Mouse (Mus musculus): Measurements from ENCODE around the gene Sec22c. TPM values are rescaled to one million over a fixed set of nuclear protein-coding genes. Genes with fewer than 3 reads are reported as not detected.

The Sec22c gene
- polyA plus RNA-seq, 1 experiment from 2014 or later = 5.4 TPM

DNA sequence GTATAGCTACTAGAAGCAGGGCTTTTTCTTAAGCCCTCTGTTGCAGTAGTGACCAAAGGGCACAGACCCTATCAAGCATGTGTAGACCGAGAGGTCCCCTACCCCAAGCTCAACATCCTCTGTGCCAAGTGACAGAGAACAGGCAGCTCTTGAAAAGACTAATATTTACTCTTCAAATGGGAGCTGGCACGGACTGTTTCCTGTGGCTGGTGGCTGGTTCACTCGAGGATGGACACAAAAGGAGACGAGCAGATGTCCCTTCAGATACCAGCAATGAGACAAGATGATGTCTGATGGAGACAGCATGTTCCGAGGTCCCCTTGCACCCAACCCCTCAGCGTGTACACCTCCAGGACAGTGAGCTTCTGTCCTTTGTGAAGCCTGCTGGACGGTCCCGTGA lies 27.8 kb downstream of the Sec22c start:
- Histone ChIP-seq H3K4me3 (ENCODE audit: low read length) (no peak overlapping the region), H3K4me1 (ENCODE audit: control insufficient read depth, insufficient read depth, low read length) (peaks cover 2% of the 10 kb centered on the region), H3K4me2 (ENCODE audit: low read depth, low read length) (no peak overlapping the region), H3K9me3 (replicated peaks; ENCODE audit: control insufficient read depth, low read length) (no peaks in the 10 kb centered on the region), H3K27ac (ENCODE audit: low read length) (no peak overlapping the region), H3K9ac (ENCODE audit: low read length) (no peak overlapping the region), H3K27me3 (ENCODE audit: control insufficient read depth, insufficient read depth, low read length) (no peaks in the 10 kb centered on the region), H3K36me3 (ENCODE audit: control insufficient read depth, insufficient read depth) (no peaks in the 10 kb centered on the region)
- 53% methylated on average over 8 of the region's 8 CpGs for WGBS
- ATAC-seq (replicated peaks; ENCODE audit: extremely low read depth, insufficient read depth, low FRiP score) = no peak

DNA sequence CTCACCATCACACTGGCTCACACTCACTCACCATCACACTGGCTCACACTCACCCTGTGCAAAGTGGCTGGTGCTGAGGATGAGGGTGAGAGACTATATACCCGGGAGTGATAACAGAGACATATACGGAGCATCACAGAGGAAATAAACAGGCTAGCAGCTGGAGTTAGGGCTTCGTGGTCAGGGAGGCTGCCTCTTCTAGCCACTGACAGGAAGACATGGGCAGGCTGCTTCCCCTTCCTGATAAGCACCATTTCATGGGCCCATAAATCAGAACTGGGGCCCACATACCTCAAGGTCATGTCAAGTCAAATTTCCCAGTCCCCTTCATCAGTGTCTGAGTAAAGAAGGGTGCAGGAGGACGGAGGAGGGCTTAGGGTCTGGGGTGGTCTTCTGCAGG lies 28.2 kb downstream of the Sec22c start:
- H3K27me3 ChIP-seq (ENCODE audit: control insufficient read depth, insufficient read depth, low read length) = no peaks in the 10 kb centered on the region
- peaks cover 6% of the 10 kb centered on the region for H3K4me1 ChIP-seq (ENCODE audit: control insufficient read depth, insufficient read depth, low read length)
- H3K4me2 ChIP-seq (ENCODE audit: low read depth, low read length) = no peak overlapping the region
- H3K9ac ChIP-seq (ENCODE audit: low read length) = no peak overlapping the region
- no peaks in the 10 kb centered on the region for H3K9me3 ChIP-seq (replicated peaks; ENCODE audit: control insufficient read depth, low read length)
- WGBS = 58% methylated on average over 4 of the region's 4 CpGs
- no peak overlapping the region for H3K4me3 ChIP-seq (ENCODE audit: low read length)
- ATAC-seq (replicated peaks; ENCODE audit: extremely low read depth, insufficient read depth, low FRiP score) = no peak
- no peak overlapping the region for H3K27ac ChIP-seq (ENCODE audit: low read length)
- no peaks in the 10 kb centered on the region for H3K36me3 ChIP-seq (ENCODE audit: control insufficient read depth, insufficient read depth)

GRCm38 (mm10) chr9:121675556-121675955 lies 29.7 kb downstream of the Sec22c start:
- no peak for ATAC-seq (replicated peaks; ENCODE audit: extremely low read depth, insufficient read depth, low FRiP score)
- H3K4me3 ChIP-seq (ENCODE audit: low read length) = no peak overlapping the region

DNA sequence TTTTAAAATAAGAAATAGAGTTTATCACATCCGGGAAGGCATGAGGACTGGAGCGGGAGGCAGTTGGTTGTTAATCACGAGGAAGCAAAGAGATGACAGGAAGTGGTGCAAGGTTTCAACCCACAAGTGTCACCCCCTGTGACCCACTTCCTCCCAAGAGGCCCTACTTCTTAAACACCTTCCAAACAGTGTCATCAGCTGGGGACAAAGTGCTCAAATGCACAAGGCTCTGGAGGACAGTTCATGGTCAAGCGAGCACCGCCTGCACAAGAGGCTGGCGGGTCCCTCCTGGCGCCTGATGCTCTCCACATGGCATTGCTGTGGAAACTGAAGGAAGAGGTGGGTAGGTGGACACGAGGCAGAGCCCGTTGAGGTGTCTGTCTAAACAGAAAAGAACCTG lies 30.3 kb downstream of the Sec22c start:
- H3K27me3 ChIP-seq (ENCODE audit: control insufficient read depth, insufficient read depth, low read length) = 0 out of 2 replicates have a peak, but pooled peaks cover 3% of the 10 kb centered on the region
- H3K4me3 ChIP-seq (ENCODE audit: low read length) = no peak overlapping the region
- no peak for ATAC-seq (replicated peaks; ENCODE audit: extremely low read depth, insufficient read depth, low FRiP score)
- H3K36me3 ChIP-seq (ENCODE audit: control insufficient read depth, insufficient read depth) = no peaks in the 10 kb centered on the region
- peaks cover 13% of the 10 kb centered on the region for H3K4me1 ChIP-seq (ENCODE audit: control insufficient read depth, insufficient read depth, low read length)
- no peak overlapping the region for H3K9ac ChIP-seq (ENCODE audit: low read length)
- H3K4me2 ChIP-seq (ENCODE audit: low read depth, low read length) = no peak overlapping the region
- WGBS = 77% methylated on average over 9 of the region's 9 CpGs
- no peaks in the 10 kb centered on the region for H3K9me3 ChIP-seq (replicated peaks; ENCODE audit: control insufficient read depth, low read length)
- no peak overlapping the region for H3K27ac ChIP-seq (ENCODE audit: low read length)

More at GRCm38 (mm10) chr9:121675556-121675955, 29.7 kb downstream of the Sec22c start:
- Histone ChIP-seq H3K27ac (ENCODE audit: low read length) (no peak overlapping the region), H3K9me3 (replicated peaks; ENCODE audit: control insufficient read depth, low read length) (no peaks in the 10 kb centered on the region), H3K27me3 (ENCODE audit: control insufficient read depth, insufficient read depth, low read length) (0 out of 2 replicates have a peak, but pooled peaks cover 3% of the 10 kb centered on the region), H3K4me2 (ENCODE audit: low read depth, low read length) (no peak overlapping the region), H3K9ac (ENCODE audit: low read length) (no peak overlapping the region), H3K4me1 (ENCODE audit: control insufficient read depth, insufficient read depth, low read length) (peaks cover 13% of the 10 kb centered on the region), H3K36me3 (ENCODE audit: control insufficient read depth, insufficient read depth) (no peaks in the 10 kb centered on the region)
- 81% methylated on average over 2 of the region's 2 CpGs for WGBS

DNA sequence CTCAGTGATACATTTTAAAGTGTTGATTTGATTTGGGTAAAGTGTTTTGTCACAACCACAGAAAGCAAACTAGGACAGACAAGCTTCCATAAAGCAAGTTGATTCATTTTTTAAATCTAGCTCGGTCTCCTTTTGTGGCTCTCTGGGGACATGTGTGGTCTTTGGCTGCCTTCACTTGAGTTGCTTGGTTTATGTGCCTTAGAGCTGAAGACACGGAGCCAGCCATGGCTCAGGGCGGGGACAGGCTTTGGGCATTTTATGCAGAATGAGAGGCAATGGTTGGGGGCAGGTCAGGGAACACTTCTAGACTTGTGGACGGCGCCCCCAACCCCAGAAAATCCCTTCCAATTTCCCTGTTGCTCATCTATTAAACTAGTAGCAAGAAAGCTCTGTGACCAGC lies 31.6 kb downstream of the Sec22c start:
- 88% methylated on average over 5 of the region's 5 CpGs for WGBS
- Histone ChIP-seq H3K36me3 (ENCODE audit: control insufficient read depth, insufficient read depth) (no peaks in the 10 kb centered on the region), H3K4me2 (ENCODE audit: low read depth, low read length) (no peak overlapping the region), H3K9me3 (replicated peaks; ENCODE audit: control insufficient read depth, low read length) (no peaks in the 10 kb centered on the region), H3K4me1 (ENCODE audit: control insufficient read depth, insufficient read depth, low read length) (peaks cover 16% of the 10 kb centered on the region), H3K9ac (ENCODE audit: low read length) (no peak overlapping the region), H3K27me3 (ENCODE audit: control insufficient read depth, insufficient read depth, low read length) (peaks cover 7% of the 10 kb centered on the region), H3K27ac (ENCODE audit: low read length) (no peak overlapping the region), H3K4me3 (ENCODE audit: low read length) (no peak overlapping the region)
- no peak for ATAC-seq (replicated peaks; ENCODE audit: extremely low read depth, insufficient read depth, low FRiP score)

DNA sequence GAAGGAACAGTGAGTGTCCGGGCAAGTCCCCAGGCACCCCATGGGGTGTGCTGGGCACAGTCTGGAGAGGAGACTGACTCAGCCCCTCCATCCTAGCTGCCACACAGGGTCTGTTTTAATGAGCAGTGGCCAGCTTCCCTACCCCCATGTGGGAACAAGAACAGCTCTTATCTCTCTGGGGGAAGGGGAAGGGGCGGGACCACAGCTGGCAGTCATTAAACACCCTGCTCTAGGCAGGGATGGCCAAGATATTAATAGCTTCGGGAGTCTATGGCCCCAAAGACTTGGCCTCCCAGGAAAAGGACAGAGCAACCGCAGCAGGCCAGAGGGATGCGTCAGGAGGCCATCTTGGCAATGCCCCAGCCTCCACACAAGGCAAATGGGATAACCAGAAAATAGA lies 33.0 kb downstream of the Sec22c start:
- Histone ChIP-seq H3K4me2 (ENCODE audit: low read depth, low read length) (no peak overlapping the region), H3K27ac (ENCODE audit: low read length) (0 out of 2 replicates have a peak overlapping the region, but pooled peaks have one; percentile 18), H3K27me3 (ENCODE audit: control insufficient read depth, insufficient read depth, low read length) (peaks cover 18% of the 10 kb centered on the region), H3K9me3 (replicated peaks; ENCODE audit: control insufficient read depth, low read length) (no peaks in the 10 kb centered on the region), H3K4me3 (ENCODE audit: low read length) (no peak overlapping the region), H3K9ac (ENCODE audit: low read length) (no peak overlapping the region), H3K4me1 (ENCODE audit: control insufficient read depth, insufficient read depth, low read length) (peaks cover 16% of the 10 kb centered on the region), H3K36me3 (ENCODE audit: control insufficient read depth, insufficient read depth) (no peaks in the 10 kb centered on the region)
- peak; percentile 69 for ATAC-seq (replicated peaks; ENCODE audit: extremely low read depth, insufficient read depth, low FRiP score)
- 18% methylated on average over 5 of the region's 5 CpGs for WGBS

DNA sequence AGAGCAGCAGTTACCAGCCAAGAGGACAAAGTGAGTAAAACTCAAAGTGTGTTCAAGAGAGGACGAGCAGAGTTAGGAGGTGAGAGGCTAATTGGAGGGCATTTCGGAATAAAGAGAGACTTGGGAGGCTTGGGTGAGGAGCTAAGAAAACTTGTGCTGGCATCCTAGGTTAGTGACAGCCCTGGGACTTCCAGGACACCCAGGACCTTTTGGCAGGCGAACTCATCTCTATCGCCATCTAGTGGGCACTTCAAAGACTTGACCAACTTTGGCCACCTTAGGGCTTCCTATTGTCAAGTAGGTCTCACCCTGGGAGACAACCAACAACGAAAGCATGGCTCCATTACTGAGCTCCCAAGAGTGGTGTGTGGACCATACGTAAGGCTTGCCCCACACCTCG lies 34.0 kb downstream of the Sec22c start:
- no peaks in the 10 kb centered on the region for H3K9me3 ChIP-seq (replicated peaks; ENCODE audit: control insufficient read depth, low read length)
- ATAC-seq (replicated peaks; ENCODE audit: extremely low read depth, insufficient read depth, low FRiP score) = no peak
- no peak overlapping the region for H3K4me2 ChIP-seq (ENCODE audit: low read depth, low read length)
- peaks cover 25% of the 10 kb centered on the region for H3K27me3 ChIP-seq (ENCODE audit: control insufficient read depth, insufficient read depth, low read length)
- peaks cover 16% of the 10 kb centered on the region for H3K4me1 ChIP-seq (ENCODE audit: control insufficient read depth, insufficient read depth, low read length)
- H3K27ac ChIP-seq (ENCODE audit: low read length) = no peak overlapping the region
- 33% methylated on average over 7 of the region's 7 CpGs for WGBS
- H3K36me3 ChIP-seq (ENCODE audit: control insufficient read depth, insufficient read depth) = no peaks in the 10 kb centered on the region
- H3K4me3 ChIP-seq (ENCODE audit: low read length) = no peak overlapping the region
- no peak overlapping the region for H3K9ac ChIP-seq (ENCODE audit: low read length)

- Histone ChIP-seq H3K4me1 (ENCODE audit: control insufficient read depth, insufficient read depth, low read length) (peaks cover 16% of the 10 kb centered on the region), H3K27me3 (ENCODE audit: control insufficient read depth, insufficient read depth, low read length) (peaks cover 29% of the 10 kb centered on the region), H3K9ac (ENCODE audit: low read length) (peak overlapping the region; percentile 57), H3K4me2 (ENCODE audit: low read depth, low read length) (peak overlapping the region; percentile 68), H3K27ac (ENCODE audit: low read length) (no peak overlapping the region), H3K4me3 (ENCODE audit: low read length) (peak overlapping the region; percentile 41), H3K36me3 (ENCODE audit: control insufficient read depth, insufficient read depth) (no peaks in the 10 kb centered on the region), H3K9me3 (replicated peaks; ENCODE audit: control insufficient read depth, low read length) (no peaks in the 10 kb centered on the region)
- peak; percentile 46; the same call in 1 of the 2 replicates for ATAC-seq (replicated peaks; ENCODE audit: extremely low read depth, insufficient read depth, low FRiP score)
- WGBS = under 1% methylated on average over 28 of the region's 28 CpGs
Measured at GRCm38 (mm10) chr9:121669348-121669791, 35.9 kb downstream of the Sec22c start.

- 73% methylated on average over 11 of the region's 11 CpGs for WGBS
- no peak for ATAC-seq (replicated peaks; ENCODE audit: extremely low read depth, insufficient read depth, low FRiP score)
Measured at GRCm38 (mm10) chr9:121667822-121668221, 37.5 kb downstream of the Sec22c start.

More at GRCm38 (mm10) chr9:121667822-121668221, 37.5 kb downstream of the Sec22c start:
- Histone ChIP-seq H3K27ac (ENCODE audit: low read length) (no peak overlapping the region), H3K4me3 (ENCODE audit: low read length) (no peak overlapping the region), H3K4me2 (ENCODE audit: low read depth, low read length) (no peak overlapping the region), H3K9ac (ENCODE audit: low read length) (no peak overlapping the region), H3K27me3 (ENCODE audit: control insufficient read depth, insufficient read depth, low read length) (peaks cover 32% of the 10 kb centered on the region), H3K9me3 (replicated peaks; ENCODE audit: control insufficient read depth, low read length) (no peaks in the 10 kb centered on the region), H3K4me1 (ENCODE audit: control insufficient read depth, insufficient read depth, low read length) (peaks cover 16% of the 10 kb centered on the region), H3K36me3 (ENCODE audit: control insufficient read depth, insufficient read depth) (no peaks in the 10 kb centered on the region)
